Mouse (Mus musculus): ENCODE measurements around the gene Rassf5.

DNA sequence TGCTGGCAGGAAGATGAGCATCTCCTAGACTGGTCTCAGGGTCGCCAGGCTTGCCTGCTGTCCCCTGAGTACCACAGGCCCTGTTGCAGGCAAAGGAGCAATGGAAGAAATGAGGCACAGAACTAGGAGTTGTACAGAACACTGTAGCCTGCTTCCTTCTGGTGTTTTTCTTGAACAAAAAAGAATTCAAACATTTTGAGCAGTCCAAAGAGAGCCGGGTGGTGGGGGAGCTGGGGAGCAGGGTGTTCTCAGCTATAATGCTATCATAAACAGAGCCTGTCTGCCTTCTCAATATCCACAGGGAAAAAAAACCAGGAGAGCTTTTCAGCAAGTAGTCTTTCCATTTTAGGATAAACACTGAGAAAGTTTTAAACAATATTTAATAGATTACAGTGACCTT is 49.0 kb downstream of the Rassf5 start:
- TF ChIP-seq CTCF (IDR thresholded peaks at IDR 0.05; ENCODE audit: low read depth) (no peak), EP300 (IDR thresholded peaks at IDR 0.05; ENCODE audit: low read depth) (no peak)
